Mouse (Mus musculus): ENCODE data around the gene Gm7168.
"Not testable (repeated sequence)": the region's sequence is repeated elsewhere in the genome, so short reads cannot be mapped to it uniquely, and the experiment has no call there.

Gm7168 gene

GRCm38 (mm10) chr17:13948073-13948472 lies at the start of gene Gm7168:
Gene Gm7168, plus strand, starts transcription at chr17:13948373.
- DNase-seq (ENCODE audit: low spot score in 2 of 2): not testable (repeated sequence)

GRCm38 (mm10) chr17:13898838-13899237 lies 49.3 kb upstream of the Gm7168 start:
- no peak for DNase-seq (ENCODE audit: low spot score in 2 of 2)

- DNase-seq (ENCODE audit: low spot score in 2 of 2): no peak
These were observed 48.9 kb upstream of the Gm7168 start for GRCm38 (mm10) chr17:13899241-13899640.

- no peak for DNase-seq (ENCODE audit: low spot score in 2 of 2)
These were observed 44.4 kb upstream of the Gm7168 start for GRCm38 (mm10) chr17:13903793-13904192.

- DNase-seq (ENCODE audit: low spot score in 2 of 2): no peak
These were observed 41.1 kb upstream of the Gm7168 start for GRCm38 (mm10) chr17:13907082-13907481.

- no peak for DNase-seq (ENCODE audit: low spot score in 2 of 2)
These were observed 40.5 kb upstream of the Gm7168 start for GRCm38 (mm10) chr17:13907681-13908080.

GRCm38 (mm10) chr17:13913951-13914350 lies 34.2 kb upstream of the Gm7168 start:
- DNase-seq (ENCODE audit: low spot score in 2 of 2): no peak

- no peak for DNase-seq (ENCODE audit: low spot score in 2 of 2)
These were observed 33.6 kb upstream of the Gm7168 start for GRCm38 (mm10) chr17:13914531-13914930.

GRCm38 (mm10) chr17:13920771-13921170 lies 27.4 kb upstream of the Gm7168 start:
- DNase-seq (ENCODE audit: low spot score in 2 of 2): no peak

GRCm38 (mm10) chr17:13923418-13923817 lies 24.8 kb upstream of the Gm7168 start:
- DNase-seq (ENCODE audit: low spot score in 2 of 2): no peak

GRCm38 (mm10) chr17:13924588-13924987 lies 23.6 kb upstream of the Gm7168 start:
- DNase-seq (ENCODE audit: low spot score in 2 of 2): no peak

GRCm38 (mm10) chr17:13925931-13926330 lies 22.2 kb upstream of the Gm7168 start:
- no peak for DNase-seq (ENCODE audit: low spot score in 2 of 2)

GRCm38 (mm10) chr17:13930421-13930820 lies 17.8 kb upstream of the Gm7168 start:
- no peak for DNase-seq (ENCODE audit: low spot score in 2 of 2)

- not testable (repeated sequence) for DNase-seq (ENCODE audit: low spot score in 2 of 2)
These were observed 12.8 kb upstream of the Gm7168 start for GRCm38 (mm10) chr17:13935364-13935763.

- DNase-seq (ENCODE audit: low spot score in 2 of 2): no peak
These were observed 10.4 kb upstream of the Gm7168 start for GRCm38 (mm10) chr17:13937787-13938186.

GRCm38 (mm10) chr17:13938652-13939051 lies 9.5 kb upstream of the Gm7168 start:
- no peak for DNase-seq (ENCODE audit: low spot score in 2 of 2)

- DNase-seq (ENCODE audit: low spot score in 2 of 2): not testable (repeated sequence)
These were observed 8.9 kb upstream of the Gm7168 start for GRCm38 (mm10) chr17:13939231-13939630.

GRCm38 (mm10) chr17:13940487-13940886 lies 7.7 kb upstream of the Gm7168 start:
- DNase-seq (ENCODE audit: low spot score in 2 of 2): no peak

- DNase-seq (ENCODE audit: low spot score in 2 of 2): not testable (repeated sequence)
These were observed 3.4 kb downstream of the Gm7168 start for GRCm38 (mm10) chr17:13951570-13951969.

- not testable (repeated sequence) for DNase-seq (ENCODE audit: low spot score in 2 of 2)
These were observed 10.0 kb downstream of the Gm7168 start for GRCm38 (mm10) chr17:13958129-13958528.

- not testable (repeated sequence) for DNase-seq (ENCODE audit: low spot score in 2 of 2)
These were observed 14.1 kb downstream of the Gm7168 start for GRCm38 (mm10) chr17:13962245-13962644.

- not testable (repeated sequence) for DNase-seq (ENCODE audit: low spot score in 2 of 2)
These were observed 16.9 kb downstream of the Gm7168 start for GRCm38 (mm10) chr17:13965048-13965447.

GRCm38 (mm10) chr17:13969917-13970316 lies 21.7 kb downstream of the Gm7168 start:
- not testable (repeated sequence) for DNase-seq (ENCODE audit: low spot score in 2 of 2)

GRCm38 (mm10) chr17:13970796-13971195 lies 22.6 kb downstream of the Gm7168 start:
- DNase-seq (ENCODE audit: low spot score in 2 of 2): not testable (repeated sequence)

Measured in frontal cortex, postnatal 10 days (tissue).